Mouse (Mus musculus) testis, adult 10 weeks (tissue): ENCODE results near the gene Rnasek. TPM values are rescaled to one million over a fixed set of nuclear protein-coding genes. Genes with fewer than 3 reads are reported as not detected.

Experiments
- polyA plus RNA-seq: library from polyadenylated mRNA; stranded (reverse); fragments of 350-450 nt; fragmentation: Illumina TruSeq; extraction: RNeasy Lipid Tissue Mini Kit (QIAGEN cat#74804); gene quantifications from one replicate; pipeline ENCODE4 v1.2.3, GENCODE M21; 2014; ENCODE audit warnings: low read depth, low replicate concordance

The Rnasek gene
- 13.8 TPM for polyA plus RNA-seq

DNA sequence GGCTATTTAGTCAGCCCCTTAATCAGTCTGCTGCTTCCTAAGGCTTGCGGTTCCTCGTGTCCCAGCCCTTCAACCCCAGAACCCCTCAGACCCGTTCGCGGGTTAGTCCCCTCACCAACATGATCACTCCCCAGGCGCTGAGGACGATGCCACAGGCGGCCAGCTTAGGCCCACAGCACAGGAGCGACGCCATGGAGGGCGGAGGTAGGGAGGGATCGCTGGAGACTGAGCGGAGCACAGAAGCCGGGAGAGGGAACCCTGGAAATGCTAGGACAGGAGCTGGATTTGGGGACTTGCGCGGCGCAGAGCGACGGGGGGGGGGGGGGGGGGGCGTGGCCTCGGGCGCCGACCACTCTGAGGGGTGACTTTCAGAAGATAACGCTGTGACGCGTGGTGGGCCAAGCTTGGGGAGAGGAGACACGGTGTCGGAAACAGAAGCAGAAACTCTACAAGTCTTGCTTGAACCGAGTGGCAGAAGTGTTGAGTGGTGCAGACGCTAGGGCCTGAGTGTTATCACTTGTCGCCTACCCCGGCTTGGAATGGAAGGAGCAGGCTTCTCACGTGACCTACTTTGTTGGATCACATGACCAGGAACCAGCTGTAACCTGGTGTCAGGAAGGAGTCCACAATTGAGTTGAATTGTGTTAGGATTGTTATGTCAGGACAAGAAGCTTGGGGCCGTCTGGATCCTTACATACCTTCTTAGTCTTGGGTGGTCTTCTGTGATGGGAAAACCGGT lies at the start of gene Rnasek, which contains the start of gene Gm21988:
Gene Rnasek (minus strand): TSS at position 302 of the 739 bp plus-strand sequence.
Gene Gm21988 (minus strand): TSS at position 290 of the 739 bp plus-strand sequence.

DNA sequence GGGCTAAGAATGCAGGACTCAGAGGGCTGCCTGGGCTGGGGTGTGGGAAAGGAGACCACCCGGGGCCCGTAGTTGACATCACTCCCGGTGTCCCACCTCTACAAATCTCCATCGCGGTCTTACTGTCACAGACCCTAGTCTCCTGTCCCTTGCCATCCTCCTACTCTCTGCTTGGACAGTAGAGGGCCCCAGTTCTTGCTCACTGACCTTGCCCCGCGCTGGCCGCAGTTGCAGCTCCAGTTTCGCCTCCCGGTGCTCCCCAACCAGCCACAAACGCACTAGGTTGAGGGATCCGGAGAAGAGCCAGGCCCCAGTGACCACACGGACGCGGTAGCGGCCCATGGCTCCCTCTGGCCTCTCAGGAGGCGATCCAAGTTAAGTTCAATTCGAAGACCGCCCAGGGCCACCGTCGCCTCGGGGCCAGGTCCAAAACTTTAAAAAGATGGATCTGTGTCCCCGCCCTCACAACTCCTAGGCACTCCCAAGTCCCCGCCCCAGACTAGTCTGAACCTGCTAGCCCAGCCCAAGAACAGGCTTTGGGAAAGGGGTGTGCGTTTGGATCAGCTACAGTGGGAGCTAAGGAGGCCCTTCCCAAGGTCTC lies 15.4 kb upstream of the Rnasek start, which contains the start of gene Alox12:
Gene Alox12 (minus strand): TSS at position 423 of the 601 bp plus-strand sequence.

GRCm38 (mm10) chr11:70237457-70238167 lies 2.0 kb downstream of the Rnasek start, which contains the start of gene 0610010K14Rik:
0610010K14Rik (minus strand) TSS chr11:70237914.

GRCm38 (mm10) chr11:70229260-70230010 lies 10.2 kb downstream of the Rnasek start, which contains the start of gene Bcl6b:
Bcl6b (minus strand) TSS chr11:70229798.

GRCm38 (mm10) chr11:70220731-70221602 lies 18.7 kb downstream of the Rnasek start, which contains the start of gene Slc16a13:
Slc16a13 (minus strand) TSS chr11:70221064.

GRCm38 (mm10) chr11:70212423-70212822 lies 27.2 kb downstream of the Rnasek start, which contains the start of gene Slc16a11:
Slc16a11 (plus strand) TSS chr11:70212752.

Other genes with a start within 250 kb of the Rnasek start
- 586 TPM for gene Gabarap, start 248.7 kb downstream of the Rnasek start, polyA plus RNA-seq
- 12.7 TPM for gene Phf23, start 244.1 kb downstream of the Rnasek start, polyA plus RNA-seq
- gene Dvl2, start 239.2 kb downstream of the Rnasek start, polyA plus RNA-seq, result 0.98 TPM
- 3.9 TPM for gene Acadvl, start 224.4 kb downstream of the Rnasek start, polyA plus RNA-seq
- 0.46 TPM for gene Dlg4, start 222.9 kb downstream of the Rnasek start, polyA plus RNA-seq
- not detected for gene Asgr1, start 185.8 kb downstream of the Rnasek start, polyA plus RNA-seq
- not detected for gene Asgr2, start 147.2 kb downstream of the Rnasek start, polyA plus RNA-seq
- gene Mgl2, start 109.5 kb downstream of the Rnasek start, polyA plus RNA-seq, result 0.73 TPM
- gene Clec10a, start 83.6 kb downstream of the Rnasek start, polyA plus RNA-seq, result 1.9 TPM
- gene Slc16a11, start 27.1 kb downstream of the Rnasek start, polyA plus RNA-seq, result not detected
- gene Slc16a13, start 18.8 kb downstream of the Rnasek start, polyA plus RNA-seq, result 0.62 TPM
- 1.7 TPM for gene Bcl6b, start 10.0 kb downstream of the Rnasek start, polyA plus RNA-seq
- 2.5 TPM for gene 0610010K14Rik, start 1.9 kb downstream of the Rnasek start, polyA plus RNA-seq
- 0.46 TPM for gene Gm21988, start within 50 bp of the Rnasek start, polyA plus RNA-seq
- gene Alox12, start 15.5 kb upstream of the Rnasek start, polyA plus RNA-seq, result 3.0 TPM
- not detected for gene Alox12e, start 82.8 kb upstream of the Rnasek start, polyA plus RNA-seq
- 0.41 TPM for gene Alox15, start 112.2 kb upstream of the Rnasek start, polyA plus RNA-seq
- 11.9 TPM for gene Pelp1, start 170.2 kb upstream of the Rnasek start, polyA plus RNA-seq
- gene Arrb2, start 192.8 kb upstream of the Rnasek start, polyA plus RNA-seq, result 0.35 TPM
- gene Med11, start 212.1 kb upstream of the Rnasek start, polyA plus RNA-seq, result 4.8 TPM
- 18.1 TPM for gene Zmynd15, start 219.6 kb upstream of the Rnasek start, polyA plus RNA-seq
- gene Cxcl16, start 220.1 kb upstream of the Rnasek start, polyA plus RNA-seq, result 2.3 TPM